Mouse (Mus musculus): ENCODE measurements around the gene Padi2. TPM values are rescaled to one million over a fixed set of nuclear protein-coding genes. Genes with fewer than 3 reads are reported as not detected.
A peak's percentile ranks its signal among the peaks of the same experiment; 100 is the strongest.

The Padi2 gene
- total and polyA plus RNA-seq, 2 experiments from 2014 or later: 3.3 to 7.1 TPM

DNA sequence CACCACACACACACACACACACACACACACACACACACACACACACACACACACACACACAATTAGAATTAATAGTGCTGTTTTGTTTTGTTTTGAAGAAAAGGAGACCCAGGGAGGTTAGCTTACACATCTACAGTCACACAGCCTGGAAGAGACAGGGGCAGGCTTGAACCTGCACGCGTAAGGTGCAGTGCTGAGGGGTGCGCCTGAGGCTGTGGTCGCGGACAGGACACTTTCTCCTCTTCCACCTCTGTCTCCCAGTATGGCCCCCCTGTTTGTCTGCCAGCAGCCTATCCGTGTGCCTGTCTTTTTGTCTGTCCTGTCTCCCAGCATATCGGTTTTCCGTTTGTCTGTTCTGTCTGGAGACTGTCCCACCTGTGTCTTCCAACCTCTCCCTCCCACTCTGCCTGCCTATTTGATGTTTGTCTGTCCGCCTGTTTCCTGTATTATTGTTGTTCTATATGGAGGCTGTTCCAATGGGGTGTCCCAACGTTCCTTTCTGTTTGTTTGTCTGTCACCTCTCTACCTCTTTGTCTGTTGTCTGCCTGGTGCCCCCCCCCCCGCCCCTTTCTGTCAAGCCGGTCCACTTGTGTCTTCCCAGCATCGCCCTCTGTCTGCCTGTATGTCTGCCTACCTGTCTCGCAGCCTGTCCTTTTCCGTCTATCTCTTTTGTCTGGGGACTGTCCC, 80.0 kb downstream of the Padi2 start:
- peak; percentile 4; the same call in 1 of the 2 replicates for ATAC-seq (ENCODE audit: low FRiP score)
- peak overlapping the region; percentile 78 for H3K4me3 ChIP-seq (ENCODE audit: low read depth, low read length)
- WGBS: 17% methylated on average over 15 of the region's 15 CpGs
- peak overlapping the region; percentile 67 for H3K27ac ChIP-seq (ENCODE audit: low read depth, low read length)
- H3K27me3 ChIP-seq (ENCODE audit: insufficient read depth, low read length): no peaks in the 10 kb centered on the region
- DNase-seq (ENCODE audit: low spot score): no peak
- peak overlapping the region; percentile 92 for H3K9ac ChIP-seq (replicated peaks; ENCODE audit: low read length, poor library complexity, severe bottlenecking)
- TF ChIP-seq CTCF (IDR thresholded peaks at IDR 0.05): no peak
- H3K4me1 ChIP-seq (ENCODE audit: insufficient read depth, low read length): peaks cover 6% of the 10 kb centered on the region; the same call in 1 of the 2 replicates
- no peaks in the 10 kb centered on the region for H3K36me3 ChIP-seq (ENCODE audit: insufficient read depth, low read length)
- H3K4me2 ChIP-seq (ENCODE audit: low read depth, low read length, poor library complexity, severe bottlenecking): peak overlapping the region; percentile 87
- no peaks in the 10 kb centered on the region for H3K9me3 ChIP-seq (ENCODE audit: low read length)

DNA sequence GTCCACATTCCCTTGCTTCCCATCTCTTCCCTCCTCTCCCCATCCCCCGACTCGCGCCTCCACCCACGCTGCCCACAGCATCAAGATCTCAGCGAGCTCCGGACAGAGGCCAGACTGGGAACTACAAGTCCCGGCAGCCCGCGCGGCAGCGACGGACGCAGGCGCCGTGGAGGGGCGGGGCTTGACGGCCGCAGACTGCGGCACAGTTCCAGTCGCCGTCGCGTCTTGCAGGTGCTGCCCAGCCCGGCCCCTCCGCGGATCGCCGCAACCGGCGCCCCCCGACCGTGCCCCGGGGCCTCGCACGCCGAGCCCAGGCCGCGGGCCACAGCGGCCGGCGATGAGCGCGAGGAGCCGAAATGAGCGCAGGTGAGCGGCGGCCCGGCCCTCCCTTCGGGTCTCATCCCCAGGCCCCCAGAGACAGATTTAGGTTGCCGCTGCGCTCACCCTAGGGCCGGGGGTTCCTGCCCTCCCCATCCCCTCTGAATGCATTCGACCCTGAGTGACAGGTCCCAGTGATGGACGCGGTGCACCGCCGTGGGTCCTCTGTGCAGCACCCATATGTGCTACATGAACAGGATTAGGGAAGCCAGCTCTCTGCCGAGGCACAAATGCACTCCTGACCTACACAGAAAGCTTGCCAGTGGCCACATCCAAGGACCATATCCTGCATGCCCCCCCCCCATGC, 80.7 kb downstream of the Padi2 start, which contains the start of gene Atp13a2:
TSS of gene Atp13a2 (plus strand) at position 163 of the 685 bp plus-strand sequence.
- peak within 1 kb of the TSS; percentile 67 for H3K27ac ChIP-seq (ENCODE audit: low read depth, low read length)
- peaks cover 4% of the 10 kb centered on the region; the same call in 1 of the 2 replicates for H3K36me3 ChIP-seq (ENCODE audit: insufficient read depth, low read length)
- peak within 1 kb of the TSS; percentile 78 for H3K4me3 ChIP-seq (ENCODE audit: low read depth, low read length)
- under 1% methylated on average over 57 of the region's 58 CpGs for WGBS
- H3K27me3 ChIP-seq (ENCODE audit: insufficient read depth, low read length): no peaks in the 10 kb centered on the region
- H3K4me1 ChIP-seq (ENCODE audit: insufficient read depth, low read length): peaks cover 6% of the 10 kb centered on the region; the same call in 1 of the 2 replicates
- TF ChIP-seq CTCF (IDR thresholded peaks at IDR 0.05): peak; percentile 66
- peak; percentile 89 for ATAC-seq (ENCODE audit: low FRiP score)
- H3K9me3 ChIP-seq (ENCODE audit: low read length): no peaks in the 10 kb centered on the region
- peak within 1 kb of the TSS; percentile 92 for H3K9ac ChIP-seq (replicated peaks; ENCODE audit: low read length, poor library complexity, severe bottlenecking)
- H3K4me2 ChIP-seq (ENCODE audit: low read depth, low read length, poor library complexity, severe bottlenecking): peak within 1 kb of the TSS; percentile 87
- peak; percentile 94 for DNase-seq (ENCODE audit: low spot score)

DNA sequence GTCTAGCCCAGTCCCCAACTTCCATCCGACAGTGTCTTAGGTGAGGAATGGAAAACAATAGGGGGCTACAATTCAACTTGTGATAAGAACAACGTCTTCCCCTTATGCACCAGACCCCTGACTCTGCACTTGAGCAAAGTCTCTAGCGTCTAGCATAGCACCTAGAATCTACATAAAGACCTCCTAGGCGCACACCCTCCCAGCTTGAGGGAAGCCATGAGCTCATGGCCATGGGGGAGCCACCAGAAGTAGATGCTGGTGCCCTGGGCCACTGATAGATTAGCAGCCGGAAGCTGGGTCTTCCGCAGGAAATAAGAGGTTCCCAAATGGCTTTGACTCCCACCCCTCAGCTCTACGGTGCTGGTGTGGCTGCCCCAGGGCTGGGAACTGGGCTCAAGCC, 81.3 kb downstream of the Padi2 start:
- Histone ChIP-seq H3K27ac (ENCODE audit: low read depth, low read length) (peak overlapping the region; percentile 67), H3K4me3 (ENCODE audit: low read depth, low read length) (peak overlapping the region; percentile 78), H3K4me1 (ENCODE audit: insufficient read depth, low read length) (peaks cover 6% of the 10 kb centered on the region; the same call in 1 of the 2 replicates), H3K4me2 (ENCODE audit: low read depth, low read length, poor library complexity, severe bottlenecking) (peak overlapping the region; percentile 87), H3K36me3 (ENCODE audit: insufficient read depth, low read length) (peaks cover 10% of the 10 kb centered on the region), H3K27me3 (ENCODE audit: insufficient read depth, low read length) (no peaks in the 10 kb centered on the region), H3K9me3 (ENCODE audit: low read length) (no peaks in the 10 kb centered on the region), H3K9ac (replicated peaks; ENCODE audit: low read length, poor library complexity, severe bottlenecking) (peak overlapping the region; percentile 92)
- WGBS: 27% methylated on average over 7 of the region's 7 CpGs
- TF ChIP-seq CTCF (IDR thresholded peaks at IDR 0.05): no peak
- DNase-seq (ENCODE audit: low spot score) (no peak), ATAC-seq (ENCODE audit: low FRiP score) (peak; percentile 6; the same call in 1 of the 2 replicates)

DNA sequence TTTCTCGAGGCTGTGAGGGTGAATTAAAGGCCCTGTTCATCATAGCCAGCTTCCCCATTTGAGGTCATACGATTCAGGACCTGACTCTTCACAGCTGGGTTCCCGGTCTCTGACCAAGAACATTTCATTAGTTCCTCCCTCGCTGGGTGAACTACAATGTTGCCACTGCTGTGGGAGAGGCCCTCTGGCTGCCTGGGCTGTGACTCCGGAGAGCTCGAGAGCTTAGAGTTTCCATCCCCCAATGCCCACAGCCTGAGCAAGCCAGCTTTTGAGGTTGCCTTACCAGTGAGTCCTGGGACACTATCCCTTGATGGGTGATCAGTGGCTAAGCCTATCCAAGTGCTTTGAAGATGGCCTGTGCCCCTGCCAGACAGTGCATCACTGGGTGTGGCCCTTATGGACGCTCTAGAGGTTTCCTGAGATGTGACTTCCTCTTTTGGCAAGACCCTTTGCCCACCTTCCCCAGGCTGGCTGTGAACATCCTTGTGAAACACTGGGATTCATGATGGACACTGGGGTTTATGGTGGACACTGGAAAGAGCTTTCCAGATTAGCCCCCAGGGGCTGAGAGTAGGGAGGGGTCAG, 82.7 kb downstream of the Padi2 start:
- 64% methylated on average over 7 of the region's 7 CpGs for WGBS
- Histone ChIP-seq H3K36me3 (ENCODE audit: insufficient read depth, low read length) (peaks cover 20% of the 10 kb centered on the region), H3K9me3 (ENCODE audit: low read length) (no peaks in the 10 kb centered on the region), H3K27ac (ENCODE audit: low read depth, low read length) (no peak overlapping the region), H3K4me2 (ENCODE audit: low read depth, low read length, poor library complexity, severe bottlenecking) (peak overlapping the region; percentile 87), H3K27me3 (ENCODE audit: insufficient read depth, low read length) (no peaks in the 10 kb centered on the region), H3K4me1 (ENCODE audit: insufficient read depth, low read length) (peaks cover 6% of the 10 kb centered on the region; the same call in 1 of the 2 replicates), H3K9ac (replicated peaks; ENCODE audit: low read length, poor library complexity, severe bottlenecking) (no peak overlapping the region), H3K4me3 (ENCODE audit: low read depth, low read length) (peak overlapping the region; percentile 78; the same call in 1 of the 2 replicates)
- ATAC-seq (ENCODE audit: low FRiP score) (no peak), DNase-seq (ENCODE audit: low spot score) (no peak)
- TF ChIP-seq CTCF (IDR thresholded peaks at IDR 0.05): no peak

DNA sequence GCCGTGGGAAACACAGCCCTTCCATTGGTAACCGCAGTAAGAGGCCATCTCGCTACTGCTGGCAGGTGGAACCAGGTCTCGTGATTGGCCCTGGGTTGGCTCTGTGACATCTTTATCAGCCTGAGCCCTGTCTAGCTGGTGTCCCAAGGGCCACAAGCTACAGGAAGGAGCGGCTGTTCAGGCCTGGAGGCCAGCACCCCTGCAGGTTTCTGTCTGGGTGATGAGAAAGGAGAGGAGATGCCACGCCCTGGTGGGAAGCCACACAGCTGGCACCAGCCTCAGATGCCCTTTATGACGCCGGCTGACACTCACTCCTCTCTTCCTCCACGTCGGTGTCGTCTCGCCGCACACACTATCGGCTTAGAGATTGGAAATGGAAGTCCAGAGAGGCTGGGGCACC, 83.3 kb downstream of the Padi2 start:
- ATAC-seq (ENCODE audit: low FRiP score): no peak
- Histone ChIP-seq H3K9me3 (ENCODE audit: low read length) (no peaks in the 10 kb centered on the region), H3K4me3 (ENCODE audit: low read depth, low read length) (no peak overlapping the region), H3K27ac (ENCODE audit: low read depth, low read length) (no peak overlapping the region), H3K9ac (replicated peaks; ENCODE audit: low read length, poor library complexity, severe bottlenecking) (no peak overlapping the region), H3K4me1 (ENCODE audit: insufficient read depth, low read length) (peaks cover 6% of the 10 kb centered on the region; the same call in 1 of the 2 replicates), H3K36me3 (ENCODE audit: insufficient read depth, low read length) (peaks cover 26% of the 10 kb centered on the region), H3K4me2 (ENCODE audit: low read depth, low read length, poor library complexity, severe bottlenecking) (no peak overlapping the region), H3K27me3 (ENCODE audit: insufficient read depth, low read length) (no peaks in the 10 kb centered on the region)
- TF ChIP-seq CTCF (IDR thresholded peaks at IDR 0.05): no peak
- no peak for DNase-seq (ENCODE audit: low spot score)
- WGBS: 82% methylated on average over 14 of the region's 14 CpGs

All from midbrain, postnatal 0 days (tissue).